Mouse (Mus musculus): Measurements from ENCODE around the gene BC052040. TPM values are rescaled to one million over a fixed set of nuclear protein-coding genes. Genes with fewer than 3 reads are reported as not detected.

Gene BC052040
- polyA plus RNA-seq, 1 experiment from 2014 or later: 24.6 TPM

DNA sequence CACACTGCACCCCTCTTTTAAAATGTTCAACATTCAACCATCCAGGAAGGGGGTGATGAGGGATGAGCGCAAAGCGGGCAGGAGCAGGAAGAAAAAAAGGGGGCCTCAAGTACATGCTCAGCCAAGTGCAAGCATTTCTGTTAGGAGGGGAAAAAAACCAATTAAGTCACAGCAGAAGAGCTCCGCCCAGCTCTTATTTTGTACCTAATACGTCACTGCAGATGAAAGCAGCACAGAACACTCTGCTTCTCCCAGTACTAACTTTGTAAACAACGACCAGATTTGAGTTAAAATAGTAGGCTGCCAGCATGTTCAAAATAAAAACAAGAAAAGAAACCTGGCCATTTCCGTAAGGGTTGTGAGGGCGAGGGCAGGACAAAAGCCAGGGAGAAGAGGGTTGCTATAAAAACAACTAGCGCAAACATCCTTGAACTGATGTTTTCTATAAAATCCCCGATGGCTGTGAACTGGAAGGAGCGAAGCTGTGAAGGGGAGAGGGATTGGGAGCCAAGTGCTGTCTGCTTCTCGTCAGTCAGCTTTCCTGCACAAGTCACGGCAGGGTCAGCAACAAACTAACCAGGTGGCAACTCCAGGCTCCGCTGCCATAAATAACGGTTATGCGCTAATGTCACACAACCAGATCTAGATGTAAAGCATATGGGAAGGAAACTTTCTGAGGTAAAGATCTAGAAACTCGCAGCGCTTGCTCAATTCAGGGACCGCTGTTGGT, 2.2 kb upstream of the BC052040 start:
- Histone ChIP-seq H3K27me3 (ENCODE audit: poor library complexity, severe bottlenecking) (no peaks in the 10 kb centered on the region), H3K36me3 (replicated peaks) (no peaks in the 10 kb centered on the region), H3K27ac (peak overlapping the region; percentile 83), H3K9me3 (no peaks in the 10 kb centered on the region), H3K4me3 (peak overlapping the region; percentile 44), H3K4me1 (peaks cover 41% of the 10 kb centered on the region)
- 26% methylated on average over 18 of the region's 18 CpGs for WGBS
- no peak for DNase-seq (ENCODE audit: extremely low spot score, low spot score)

DNA sequence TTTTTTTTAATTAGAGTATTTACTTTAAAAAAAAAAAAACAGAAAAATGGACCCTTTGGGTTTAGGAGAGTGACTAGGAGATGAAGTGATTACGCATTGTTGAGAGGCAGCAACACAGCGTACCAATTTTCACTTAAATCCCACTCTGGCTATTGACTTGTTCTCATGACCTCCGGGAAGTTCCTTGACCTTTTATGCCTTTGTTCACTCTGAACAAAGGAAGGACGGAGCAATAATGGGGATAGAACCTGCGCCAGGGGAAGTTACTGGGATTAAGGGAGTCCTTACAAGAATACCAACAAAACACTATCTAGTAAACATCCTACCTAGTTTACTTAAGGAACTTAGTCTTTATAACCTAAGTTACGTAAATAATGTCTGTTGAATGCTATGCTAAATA, 1.5 kb upstream of the BC052040 start:
- Histone ChIP-seq H3K4me3 (peak overlapping the region; percentile 44), H3K27ac (peak overlapping the region; percentile 83), H3K36me3 (replicated peaks) (no peaks in the 10 kb centered on the region)

DNA sequence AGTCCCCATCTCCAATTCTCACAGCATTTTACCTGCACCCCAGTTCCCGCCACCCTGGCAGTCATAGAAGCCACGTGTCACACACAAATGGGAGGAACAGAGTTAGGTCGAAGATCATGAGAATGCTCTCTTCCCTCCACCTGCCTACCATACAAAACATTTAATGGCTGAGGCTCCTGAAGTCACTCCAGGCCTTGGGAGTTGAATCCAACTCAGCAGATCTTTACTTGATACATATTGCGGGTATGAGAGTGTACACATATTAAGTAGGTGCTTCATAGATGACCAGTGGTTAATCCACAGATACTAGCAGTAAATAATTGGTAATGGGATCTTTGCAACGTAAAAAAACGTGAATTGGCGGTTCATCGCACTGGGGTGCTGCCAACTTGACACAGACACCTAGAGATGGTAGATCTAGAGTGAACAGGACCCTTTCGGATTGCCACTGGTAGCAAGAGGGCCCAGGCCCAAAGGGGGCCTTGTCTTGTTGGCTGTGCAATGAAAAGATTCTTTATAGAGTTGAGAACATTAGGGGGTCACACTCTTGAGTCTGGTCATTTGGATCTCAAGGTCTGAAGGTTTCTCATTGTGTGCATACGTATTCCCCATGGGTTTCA, 583 bp downstream of the BC052040 start:
- H3K27ac ChIP-seq: peak overlapping the region; percentile 93
- H3K9me3 ChIP-seq: no peaks in the 10 kb centered on the region
- H3K27me3 ChIP-seq (ENCODE audit: poor library complexity, severe bottlenecking): no peaks in the 10 kb centered on the region
- no peak for DNase-seq (ENCODE audit: extremely low spot score, low spot score)
- 66% methylated on average over 10 of the region's 10 CpGs for WGBS
- peaks cover 41% of the 10 kb centered on the region for H3K4me1 ChIP-seq
- peak overlapping the region; percentile 73 for H3K4me3 ChIP-seq
- H3K36me3 ChIP-seq (replicated peaks): no peaks in the 10 kb centered on the region

More for the DNA sequence above, 1.5 kb upstream of the BC052040 start:
- Histone ChIP-seq H3K4me1 (peaks cover 41% of the 10 kb centered on the region), H3K27me3 (ENCODE audit: poor library complexity, severe bottlenecking) (no peaks in the 10 kb centered on the region), H3K9me3 (no peaks in the 10 kb centered on the region)
- DNase-seq (ENCODE audit: extremely low spot score, low spot score): no peak
- 21% methylated on average over 6 of the region's 6 CpGs for whole genome bisulfite sequencing

DNA sequence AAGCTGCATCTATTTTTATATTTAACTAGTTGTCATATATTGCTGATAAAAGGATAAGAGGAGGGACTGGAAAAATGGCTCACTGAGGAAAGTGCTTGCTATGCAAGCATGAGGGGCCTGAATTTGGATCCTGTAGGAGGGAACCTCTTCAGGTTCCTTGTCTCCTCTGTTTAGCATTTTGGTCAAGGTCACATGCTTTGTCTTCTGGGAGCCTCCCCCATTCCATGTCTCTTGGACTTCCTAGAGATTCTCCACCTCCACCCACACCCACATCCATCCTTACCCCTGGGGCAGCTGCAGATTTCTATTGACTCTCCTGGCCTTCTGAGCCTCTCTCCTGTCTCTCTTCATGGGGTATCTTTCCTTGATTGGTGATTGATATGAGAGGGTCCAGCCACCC, 2.3 kb downstream of the BC052040 start:
- Histone ChIP-seq H3K27ac (no peak overlapping the region), H3K36me3 (replicated peaks) (no peaks in the 10 kb centered on the region), H3K9me3 (no peaks in the 10 kb centered on the region), H3K27me3 (ENCODE audit: poor library complexity, severe bottlenecking) (no peaks in the 10 kb centered on the region), H3K4me3 (no peak overlapping the region), H3K4me1 (peaks cover 38% of the 10 kb centered on the region)
- no peak for DNase-seq (ENCODE audit: extremely low spot score, low spot score)

DNA sequence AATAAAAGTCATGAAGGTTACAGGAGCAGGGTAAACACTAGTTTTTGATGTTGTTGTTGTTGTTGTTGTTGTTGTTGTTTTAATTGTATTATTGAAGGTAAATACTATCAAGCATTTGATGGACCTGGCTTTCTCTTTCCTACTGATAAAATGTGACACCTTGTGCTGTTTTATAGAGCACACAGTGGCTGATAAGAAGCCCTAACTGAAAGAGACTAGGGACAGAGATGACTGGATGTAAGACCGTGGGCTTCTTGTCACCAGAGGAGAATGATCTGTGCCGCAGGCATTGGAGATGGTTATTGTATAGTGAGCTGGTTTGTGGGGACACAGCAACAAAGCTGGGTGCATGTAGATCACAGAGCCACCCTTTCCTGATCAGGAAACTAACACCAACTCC, 9.1 kb downstream of the BC052040 start:
- WGBS: 89% methylated on average over 2 of the region's 2 CpGs
- Histone ChIP-seq H3K27me3 (ENCODE audit: poor library complexity, severe bottlenecking) (no peaks in the 10 kb centered on the region), H3K27ac (no peak overlapping the region), H3K4me3 (no peak overlapping the region), H3K36me3 (replicated peaks) (no peaks in the 10 kb centered on the region), H3K4me1 (no peaks in the 10 kb centered on the region), H3K9me3 (no peaks in the 10 kb centered on the region)
- no peak for DNase-seq (ENCODE audit: extremely low spot score, low spot score)

DNA sequence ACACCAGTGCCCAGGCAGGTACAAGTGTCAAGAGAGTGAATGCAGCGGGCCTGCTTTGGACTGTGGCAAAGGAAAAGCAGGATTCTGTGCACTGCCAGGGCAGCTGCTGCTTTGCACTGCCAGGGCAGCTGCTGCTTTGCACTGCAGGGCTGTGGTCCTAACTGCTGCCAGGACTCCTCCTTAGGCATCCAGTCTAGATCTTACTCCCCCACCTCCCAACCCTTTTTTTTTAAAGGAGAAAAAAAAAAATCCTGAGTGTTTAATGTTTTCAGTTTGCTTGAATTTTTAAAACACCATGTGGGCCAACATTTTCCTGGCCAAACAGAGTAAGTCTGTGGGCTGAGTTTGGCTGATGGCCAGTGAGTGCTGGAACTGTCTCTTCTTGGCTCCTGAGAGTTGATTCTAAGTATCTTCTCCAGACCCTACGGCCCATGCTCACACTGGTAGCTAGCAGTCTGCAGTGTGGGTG, 11.2 kb downstream of the BC052040 start:
- no peaks in the 10 kb centered on the region for H3K27me3 ChIP-seq (ENCODE audit: poor library complexity, severe bottlenecking)
- H3K4me1 ChIP-seq: no peaks in the 10 kb centered on the region
- no peak overlapping the region for H3K27ac ChIP-seq
- WGBS: 88% methylated on average over 2 of the region's 2 CpGs
- no peak for DNase-seq (ENCODE audit: extremely low spot score, low spot score)
- H3K36me3 ChIP-seq (replicated peaks): no peaks in the 10 kb centered on the region
- no peaks in the 10 kb centered on the region for H3K9me3 ChIP-seq
- no peak overlapping the region for H3K4me3 ChIP-seq

DNA sequence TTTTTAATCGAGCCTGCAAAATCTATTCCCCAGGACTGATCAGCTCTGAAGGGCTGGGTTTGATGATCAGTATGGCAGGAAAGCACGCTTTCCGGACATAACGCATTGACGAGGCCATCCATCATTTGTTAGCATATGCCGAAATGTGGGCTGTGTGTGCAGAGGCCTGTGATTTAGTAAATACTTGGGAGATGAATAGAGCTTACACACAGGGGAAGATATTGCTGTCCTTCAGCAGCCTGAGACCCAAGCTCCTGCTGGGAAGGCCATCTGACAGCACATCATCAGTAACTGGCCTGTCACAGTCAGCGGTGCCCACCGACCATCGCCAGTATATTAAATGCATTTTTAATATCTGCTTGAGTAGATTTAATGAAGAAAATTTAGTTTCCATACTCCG, 15.5 kb downstream of the BC052040 start:
- Histone ChIP-seq H3K27me3 (ENCODE audit: poor library complexity, severe bottlenecking) (no peaks in the 10 kb centered on the region), H3K9me3 (no peaks in the 10 kb centered on the region), H3K36me3 (replicated peaks) (no peaks in the 10 kb centered on the region), H3K4me1 (peaks cover 14% of the 10 kb centered on the region), H3K4me3 (no peak overlapping the region), H3K27ac (no peak overlapping the region)
- DNase-seq (ENCODE audit: extremely low spot score, low spot score): no peak
- 91% methylated on average over 10 of the region's 10 CpGs for WGBS

DNA sequence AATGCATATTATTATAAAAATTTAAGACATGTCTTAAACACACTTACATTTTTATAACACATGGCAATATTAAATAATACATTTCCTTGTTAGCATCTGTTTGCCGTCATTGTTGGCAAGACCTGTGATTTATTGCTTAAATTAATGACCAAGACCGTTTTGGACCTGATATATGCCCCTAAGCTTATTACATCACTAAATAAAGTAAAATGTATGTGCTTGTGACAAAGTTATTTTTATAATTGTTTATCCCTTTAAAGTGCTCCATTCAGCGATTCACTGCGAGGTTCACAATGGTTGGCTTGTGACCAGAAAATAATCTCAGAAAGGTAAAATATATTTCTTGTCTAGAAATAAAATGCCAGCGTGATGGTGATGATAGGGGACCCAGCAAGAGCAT, 16.8 kb downstream of the BC052040 start:
- no peak for DNase-seq (ENCODE audit: extremely low spot score, low spot score)
- 91% methylated on average over 5 of the region's 5 CpGs for WGBS
- Histone ChIP-seq H3K27ac (no peak overlapping the region), H3K36me3 (replicated peaks) (no peaks in the 10 kb centered on the region), H3K9me3 (no peaks in the 10 kb centered on the region), H3K4me1 (peaks cover 25% of the 10 kb centered on the region), H3K27me3 (ENCODE audit: poor library complexity, severe bottlenecking) (no peaks in the 10 kb centered on the region), H3K4me3 (no peak overlapping the region)

DNA sequence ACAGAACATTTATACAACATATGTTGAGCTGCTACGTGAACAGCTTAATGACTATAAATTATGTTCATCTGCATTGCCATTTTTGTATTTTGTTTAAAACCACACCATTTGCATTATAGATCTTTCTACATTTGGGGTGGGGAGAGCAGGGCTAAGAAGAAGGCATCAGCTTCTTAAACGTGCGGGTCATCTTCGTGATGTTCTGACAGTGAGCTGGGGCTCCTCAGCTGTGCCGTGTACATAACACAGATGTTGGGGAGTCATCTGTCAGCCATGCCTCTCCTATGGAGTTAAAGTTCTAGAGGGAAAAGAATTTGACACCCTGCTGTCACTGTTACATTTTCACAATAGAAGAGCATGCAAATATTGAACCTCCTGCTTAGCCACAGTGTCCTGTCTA, 19.2 kb downstream of the BC052040 start:
- Histone ChIP-seq H3K9me3 (no peaks in the 10 kb centered on the region), H3K27ac (no peak overlapping the region), H3K36me3 (replicated peaks) (no peaks in the 10 kb centered on the region), H3K27me3 (ENCODE audit: poor library complexity, severe bottlenecking) (no peaks in the 10 kb centered on the region), H3K4me3 (no peak overlapping the region), H3K4me1 (peaks cover 30% of the 10 kb centered on the region)
- no peak for DNase-seq (ENCODE audit: extremely low spot score, low spot score)
- WGBS: 84% methylated on average over 5 of the region's 5 CpGs

DNA sequence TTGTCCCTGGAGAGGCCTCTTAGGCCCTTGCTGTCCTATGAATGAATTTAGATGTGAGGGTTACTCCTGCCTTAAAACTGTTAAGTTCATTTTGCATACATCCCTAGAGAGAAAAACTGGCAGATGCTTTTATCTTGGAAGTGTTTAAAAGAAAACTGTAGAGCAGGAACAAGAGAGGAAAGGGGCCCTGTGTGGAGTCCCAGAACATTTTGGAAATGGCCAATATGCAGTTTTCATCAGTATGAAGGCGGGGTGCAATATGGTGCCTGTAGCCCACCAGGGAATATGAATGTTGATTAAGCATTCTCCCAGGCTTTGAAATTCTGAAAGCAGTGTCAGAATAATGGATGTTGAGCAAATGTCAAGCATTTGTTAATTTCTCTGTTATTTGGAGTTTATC, 19.8 kb downstream of the BC052040 start:
- 92% methylated on average over 1 of the region's 1 CpGs for WGBS
- DNase-seq (ENCODE audit: extremely low spot score, low spot score): no peak
- no peaks in the 10 kb centered on the region for H3K27me3 ChIP-seq (ENCODE audit: poor library complexity, severe bottlenecking)
- H3K36me3 ChIP-seq (replicated peaks): no peaks in the 10 kb centered on the region
- no peak overlapping the region for H3K27ac ChIP-seq
- peaks cover 35% of the 10 kb centered on the region for H3K4me1 ChIP-seq
- no peaks in the 10 kb centered on the region for H3K9me3 ChIP-seq
- H3K4me3 ChIP-seq: no peak overlapping the region

DNA sequence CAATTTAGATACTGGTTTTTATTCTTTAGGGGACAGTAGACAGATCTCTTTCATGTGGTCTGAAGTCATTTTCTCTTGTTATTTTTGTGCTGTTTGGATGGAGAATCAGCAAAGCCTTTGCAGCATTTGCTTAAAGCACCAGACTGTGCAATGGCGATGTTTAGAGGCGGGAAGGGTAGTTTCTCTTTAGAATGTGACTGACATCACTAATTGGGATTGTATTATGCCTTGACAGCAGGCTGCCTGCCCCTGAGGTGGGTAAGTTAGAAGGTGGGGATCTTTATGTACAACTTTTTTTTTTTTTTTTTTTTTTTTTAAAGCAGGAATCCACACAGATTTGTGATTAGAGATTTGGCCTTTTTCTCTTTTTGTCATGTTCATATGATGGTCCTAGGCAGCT, 20.6 kb downstream of the BC052040 start:
- Histone ChIP-seq H3K27me3 (ENCODE audit: poor library complexity, severe bottlenecking) (no peaks in the 10 kb centered on the region), H3K27ac (no peak overlapping the region), H3K9me3 (no peaks in the 10 kb centered on the region), H3K4me1 (peaks cover 35% of the 10 kb centered on the region), H3K4me3 (no peak overlapping the region), H3K36me3 (replicated peaks) (no peaks in the 10 kb centered on the region)
- WGBS: 35% methylated on average over 2 of the region's 2 CpGs
- DNase-seq (ENCODE audit: extremely low spot score, low spot score): no peak

DNA sequence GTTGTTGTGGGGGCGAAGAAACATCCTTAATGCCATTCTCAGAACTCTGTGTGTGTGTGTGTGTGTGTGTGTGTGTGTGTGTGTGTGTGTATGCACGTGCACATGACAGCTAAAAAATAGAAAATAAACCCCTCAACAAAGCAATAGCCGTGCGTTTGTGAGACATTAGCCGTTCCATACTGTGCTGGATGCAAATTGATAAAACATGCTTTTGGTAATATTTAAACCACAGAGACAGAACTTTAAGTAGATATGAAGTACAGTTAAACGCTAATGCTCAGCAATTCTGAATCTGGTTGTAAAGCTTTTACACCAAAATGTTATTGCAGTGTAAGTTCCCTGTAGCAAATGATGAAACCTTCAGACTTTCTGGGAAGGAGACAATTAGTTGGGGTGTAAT, 22.6 kb downstream of the BC052040 start:
- DNase-seq (ENCODE audit: extremely low spot score, low spot score): no peak
- no peak overlapping the region for H3K4me3 ChIP-seq
- H3K27me3 ChIP-seq (ENCODE audit: poor library complexity, severe bottlenecking): no peaks in the 10 kb centered on the region
- no peak overlapping the region for H3K27ac ChIP-seq
- no peaks in the 10 kb centered on the region for H3K9me3 ChIP-seq
- no peaks in the 10 kb centered on the region for H3K36me3 ChIP-seq (replicated peaks)
- 92% methylated on average over 6 of the region's 6 CpGs for WGBS
- H3K4me1 ChIP-seq: peaks cover 35% of the 10 kb centered on the region

DNA sequence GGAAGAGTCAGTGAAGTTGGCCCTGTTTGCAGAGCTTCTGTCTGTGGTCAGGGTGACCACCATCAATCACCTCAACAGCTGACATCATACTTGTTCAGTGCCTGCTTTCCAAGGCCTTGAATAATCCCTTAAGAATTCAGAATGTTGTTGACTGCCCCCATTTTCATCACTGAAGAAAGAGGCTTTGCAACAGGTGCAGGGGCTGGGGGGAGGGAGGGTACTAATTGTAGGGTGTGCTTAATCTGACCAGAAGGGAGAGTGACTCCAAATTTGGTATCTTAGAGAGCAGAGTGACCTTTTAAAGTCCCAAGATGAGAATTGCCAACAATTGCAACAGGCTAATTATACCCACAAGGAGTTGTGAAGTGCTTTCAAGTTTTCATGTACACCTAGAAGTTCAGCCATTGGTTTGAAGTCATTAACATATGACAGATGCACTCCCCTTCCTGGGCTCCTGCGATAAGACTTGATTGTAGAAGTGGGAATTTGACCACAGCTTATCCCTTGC, 24.4 kb downstream of the BC052040 start:
- Histone ChIP-seq H3K27me3 (ENCODE audit: poor library complexity, severe bottlenecking) (no peaks in the 10 kb centered on the region), H3K4me3 (no peak overlapping the region), H3K9me3 (no peaks in the 10 kb centered on the region), H3K27ac (no peak overlapping the region), H3K36me3 (replicated peaks) (no peaks in the 10 kb centered on the region), H3K4me1 (peaks cover 32% of the 10 kb centered on the region)
- 24% methylated on average over 1 of the region's 1 CpGs for whole genome bisulfite sequencing
- no peak for DNase-seq (ENCODE audit: extremely low spot score, low spot score)

Data from forebrain, embryonic 10.5 days (tissue).